Mouse (Mus musculus) CH12.LX (cell line): Measurements from ENCODE around the gene Prkce. TPM values are rescaled to one million over a fixed set of nuclear protein-coding genes. Genes with fewer than 3 reads are reported as not detected.

Source experiments
- DNase-seq: peaks from one replicate; pipeline ENCODE4 v3.0.0-alpha.2; 2013; ENCODE audit errors: extremely low read depth
- H3K27ac ChIP-seq: 2 replicates; pipeline ENCODE4 v1.5.1; 2012; ENCODE audit warnings: low read depth, mild to moderate bottlenecking, control low read depth, moderate library complexity; ENCODE audit not compliant: insufficient read depth
- H3K27me3 ChIP-seq: replicated peaks from 2 replicates; pipeline ENCODE3; 2012; ENCODE audit warnings: inconsistent platforms
- H3K36me3 ChIP-seq, 2 experiments: replicated peaks in 1 of 2; 2 replicates each; pipeline versions ENCODE3 to v1.6.1; 2012; ENCODE audit warnings: inconsistent platforms in 1 of 2, low read length in 1 of 2, mild to moderate bottlenecking in 1 of 2, mixed read lengths in 1 of 2, moderate library complexity in 1 of 2; ENCODE audit not compliant: control insufficient read depth in 1 of 2, insufficient read depth in 1 of 2
- H3K4me1 ChIP-seq, 2 experiments: 2 replicates each; pipeline ENCODE4 v1.6.1; 2012; ENCODE audit warnings: inconsistent platforms in 1 of 2, moderate library complexity in 1 of 2; ENCODE audit not compliant: insufficient read depth in 2 of 2, control insufficient read depth in 1 of 2
- H3K4me2 ChIP-seq: 2 replicates; pipeline ENCODE4 v1.6.1; 2012; ENCODE audit warnings: low read depth, mild to moderate bottlenecking, control low read depth; ENCODE audit not compliant: poor library complexity, insufficient read depth, severe bottlenecking
- H3K4me3 ChIP-seq, 3 experiments: fragments of 150-350 bp in 1 of 3; sonication (generic) in 1 of 3; replicated peaks in 1 of 3; 2 replicates each; pipeline versions ENCODE3 to v1.5.1; 2011 to 2012; ENCODE audit warnings: low read depth in 2 of 3, low read length in 2 of 3, mild to moderate bottlenecking in 2 of 3, moderate library complexity in 2 of 3, control low read depth in 1 of 3, improper control_type of control experiment in 1 of 3, inconsistent platforms in 1 of 3, mixed read lengths in 1 of 3; ENCODE audit not compliant: poor library complexity in 1 of 3
- H3K79me2 ChIP-seq: replicated peaks from 2 replicates; pipeline ENCODE4 v1.6.1; 2012; ENCODE audit warnings: mild to moderate bottlenecking, moderate library complexity; ENCODE audit not compliant: control insufficient read depth, poor library complexity, insufficient read depth, severe bottlenecking; ENCODE audit errors: extremely low read depth
- H3K9ac ChIP-seq: 2 replicates; pipeline ENCODE4 v1.6.1; 2012; ENCODE audit warnings: low read depth, mild to moderate bottlenecking, control low read depth, moderate library complexity; ENCODE audit not compliant: insufficient read depth
- H3K9me3 ChIP-seq: replicated peaks from 2 replicates; pipeline ENCODE3; 2012; ENCODE audit warnings: low read length, inconsistent platforms, mixed read lengths
- BHLHE40 ChIP-seq: IDR thresholded peaks from 2 replicates; pipeline ENCODE4 v1.6.1; 2011; ENCODE audit warnings: mild to moderate bottlenecking, low read depth, low read length, improper control_type of control experiment
- CHD1 ChIP-seq: IDR thresholded peaks from 2 replicates; pipeline ENCODE4 v1.6.1; 2012; ENCODE audit warnings: low read depth, low read length, improper control_type of control experiment, inconsistent platforms
- CHD2 ChIP-seq: IDR thresholded peaks from 2 replicates; pipeline ENCODE4 v1.6.1; 2011; ENCODE audit warnings: low read length, improper control_type of control experiment
- CTCF ChIP-seq, 2 experiments: IDR thresholded peaks in 1 of 2; conservative IDR thresholded peaks in 1 of 2; 2 replicates each; pipeline ENCODE4 v1.5.1; 2011 to 2012; ENCODE audit warnings: low read depth in 2 of 2, low read length in 2 of 2, improper control_type of control experiment in 1 of 2, inconsistent platforms in 1 of 2, mild to moderate bottlenecking in 1 of 2, moderate library complexity in 1 of 2
- E2F4 ChIP-seq: IDR thresholded peaks from 2 replicates; pipeline ENCODE4 v1.6.1; 2011; ENCODE audit warnings: low read depth, low read length, improper control_type of control experiment; ENCODE audit not compliant: insufficient replicate concordance
- ELF1 ChIP-seq: IDR thresholded peaks from 2 replicates; pipeline ENCODE4 v1.6.1; 2014; ENCODE audit warnings: low read depth, mild to moderate bottlenecking, inconsistent platforms, low read length, improper control_type of control experiment
- EP300 ChIP-seq: IDR thresholded peaks from 2 replicates; pipeline ENCODE4 v1.6.1; 2011; ENCODE audit warnings: low read length, improper control_type of control experiment
- ETS1 ChIP-seq: conservative IDR thresholded peaks from 2 replicates; pipeline ENCODE4 v1.6.1; 2012; ENCODE audit warnings: low read depth, mild to moderate bottlenecking, inconsistent platforms, low read length, improper control_type of control experiment, moderate library complexity
- GABPA ChIP-seq: IDR thresholded peaks from 2 replicates; pipeline ENCODE4 v1.6.1; 2012; ENCODE audit warnings: low read depth, low read length, improper control_type of control experiment, inconsistent platforms; ENCODE audit not compliant: insufficient replicate concordance
- KAT2A ChIP-seq: IDR thresholded peaks from 2 replicates; pipeline ENCODE4 v1.6.1; 2012; ENCODE audit warnings: low read length, improper control_type of control experiment, inconsistent platforms; ENCODE audit not compliant: insufficient replicate concordance
- MAFK ChIP-seq: IDR thresholded peaks from 2 replicates; pipeline ENCODE4 v1.6.1; 2011; ENCODE audit warnings: low read length, improper control_type of control experiment; ENCODE audit not compliant: insufficient replicate concordance
- MAZ ChIP-seq: IDR thresholded peaks from 2 replicates; pipeline ENCODE4 v1.6.1; 2012; ENCODE audit warnings: low read depth, mild to moderate bottlenecking, inconsistent platforms, low read length, improper control_type of control experiment, moderate library complexity
- MXI1 ChIP-seq: IDR thresholded peaks from 2 replicates; pipeline ENCODE4 v1.6.1; 2011; ENCODE audit warnings: mild to moderate bottlenecking, low read depth, low read length, improper control_type of control experiment
- NRF1 ChIP-seq: IDR thresholded peaks from 2 replicates; pipeline ENCODE4 v1.6.1; 2014; ENCODE audit warnings: low read depth, mild to moderate bottlenecking, inconsistent platforms, low read length, improper control_type of control experiment, moderate library complexity
- PAX5 ChIP-seq: IDR thresholded peaks from 2 replicates; pipeline ENCODE4 v1.6.1; 2012; ENCODE audit warnings: low read length, inconsistent platforms, mixed read lengths
- POLR2A ChIP-seq: IDR thresholded peaks from 2 replicates; pipeline ENCODE4 v1.6.1; 2011; ENCODE audit warnings: low read depth, mild to moderate bottlenecking, improper control_type of control experiment, low read length
- RAD21 ChIP-seq: IDR thresholded peaks from 2 replicates; pipeline ENCODE4 v1.6.1; 2011; ENCODE audit warnings: low read depth, mild to moderate bottlenecking, low read length, improper control_type of control experiment, moderate library complexity
- RCOR1 ChIP-seq: conservative IDR thresholded peaks from 2 replicates; pipeline ENCODE4 v1.6.1; 2012; ENCODE audit warnings: low read depth, mild to moderate bottlenecking, inconsistent platforms, low read length, improper control_type of control experiment
- SMC3 ChIP-seq: IDR thresholded peaks from 2 replicates; pipeline ENCODE4 v1.6.1; 2011; ENCODE audit warnings: low read depth, low read length, improper control_type of control experiment
- TBP ChIP-seq: conservative IDR thresholded peaks from 2 replicates; pipeline ENCODE4 v1.6.1; 2011; ENCODE audit warnings: low read depth, low read length, improper control_type of control experiment
- TCF12 ChIP-seq: IDR thresholded peaks from 2 replicates; pipeline ENCODE4 v1.6.1; 2014; ENCODE audit warnings: low read depth, mild to moderate bottlenecking, inconsistent platforms, low read length, improper control_type of control experiment
- UBTF ChIP-seq: IDR thresholded peaks from 2 replicates; pipeline ENCODE4 v1.6.1; 2012; ENCODE audit warnings: low read depth, mild to moderate bottlenecking, inconsistent platforms, low read length, improper control_type of control experiment, moderate library complexity
- USF1 ChIP-seq: IDR thresholded peaks from 2 replicates; pipeline ENCODE4 v1.6.1; 2014; ENCODE audit warnings: low read depth, mild to moderate bottlenecking, inconsistent platforms, low read length, improper control_type of control experiment
- USF2 ChIP-seq: conservative IDR thresholded peaks from 2 replicates; pipeline ENCODE4 v1.6.1; 2011; ENCODE audit warnings: low read depth, low read length, improper control_type of control experiment
- ZKSCAN1 ChIP-seq: IDR thresholded peaks from 2 replicates; pipeline ENCODE4 v1.6.1; 2012; ENCODE audit warnings: low read depth, inconsistent platforms, low read length, improper control_type of control experiment, borderline replicate concordance
- ZMIZ1 ChIP-seq: IDR thresholded peaks from 2 replicates; pipeline ENCODE4 v1.6.1; 2012; ENCODE audit warnings: low read depth, mild to moderate bottlenecking, inconsistent platforms, low read length, improper control_type of control experiment
- ZNF384 ChIP-seq: IDR thresholded peaks from 2 replicates; pipeline ENCODE4 v1.6.1; 2012; ENCODE audit warnings: low read depth, low read length, improper control_type of control experiment, inconsistent platforms
- dilution Hi-C: fragments of 300-500 bp; cut with MboI; formaldehyde crosslinking; loops from 2 replicates; pipeline ENCODE4 v1.14.3; 2020; ENCODE audit warnings: low sequenced_read_pairs; ENCODE audit not compliant: extremely low pct_unique_long_range_greater_than_20kb, extremely low pct_ligation_motif_present
- in situ Hi-C: fragments of 300-500 bp; cut with MboI; formaldehyde crosslinking; loops from 3 replicates; pipeline ENCODE4 v1.14.3; 2019; ENCODE audit warnings: low sequenced_read_pairs, low pct_ligation_motif_present, low pct_unique_long_range_greater_than_20kb, mixed read lengths
- polyA plus RNA-seq: library from polyadenylated mRNA; unstranded; fragments of >175 nt; gene quantifications from 2 replicates; pipeline ENCODE4 v1.2.1, GENCODE M21; 2012; ENCODE audit warnings: low read depth; ENCODE audit not compliant: insufficient read length
- total RNA-seq, 2 experiments: library from RNA; depleted of rRNA; stranded (reverse); fragments of 300-350 nt in 1 of 2; fragments of >200 nt in 1 of 2; gene quantifications; 2 replicates each; pipeline ENCODE4 v1.2.3; 2012 to 2014

The Prkce gene
- total and polyA plus RNA-seq, 3 experiments = 4.1 to 13.2 (median 11.4) TPM

DNA sequence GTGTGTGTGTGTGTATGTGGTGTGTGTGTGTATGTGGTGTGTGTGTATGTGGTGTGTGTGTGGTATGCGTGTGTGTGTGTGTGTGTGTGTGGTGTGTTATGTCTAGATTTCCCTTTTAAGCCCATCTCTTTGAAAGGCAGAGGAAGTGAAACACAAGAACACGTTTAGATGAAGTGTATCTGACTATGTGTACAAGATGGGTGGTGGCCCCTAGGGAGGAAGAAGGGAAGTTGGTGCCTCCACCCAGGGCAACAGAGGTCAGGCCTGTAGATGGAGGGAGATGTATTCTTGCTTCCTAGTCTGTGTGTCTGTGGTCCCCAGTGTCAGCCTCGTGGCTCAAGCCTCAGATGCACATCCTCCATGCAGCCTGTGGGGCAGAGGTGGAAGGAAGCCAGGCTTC lies 169.5 kb downstream of the Prkce start (continued):
- no peak for TF ChIP-seq E2F4
- TF ChIP-seq NRF1 = no peak
- TF ChIP-seq CTCF (conservative IDR thresholded peaks at IDR 0.05 in 1 of 2, IDR thresholded peaks at IDR 0.05 in 1 of 2; ENCODE audit: low read depth in 2 of 2, low read length in 2 of 2) = no peak
- peak; percentile 40; the same call in 1 of the 2 replicates for TF ChIP-seq MAZ
- TF ChIP-seq USF1 = no peak
- 0 out of 2 replicates have a peak, but pooled peaks have one; percentile 55 for TF ChIP-seq KAT2A
- TF ChIP-seq RCOR1 = peak; percentile 68; the same call in 1 of the 2 replicates
- peak; percentile 92 for TF ChIP-seq ETS1
- no peak; the same call in 1 of the 2 replicates for TF ChIP-seq RAD21
- no peak for TF ChIP-seq MAFK
- peak; percentile 18; the same call in 1 of the 2 replicates for TF ChIP-seq SMC3
- TF ChIP-seq EP300 = peak; percentile 90
- peak; percentile 48 for TF ChIP-seq MXI1
- no peak for TF ChIP-seq ZMIZ1
- 0 out of 2 replicates have a peak, but pooled peaks have one; percentile 35 for TF ChIP-seq POLR2A
- TF ChIP-seq PAX5 = no peak
- TF ChIP-seq, all 38 proteins: peak for 15

DNA sequence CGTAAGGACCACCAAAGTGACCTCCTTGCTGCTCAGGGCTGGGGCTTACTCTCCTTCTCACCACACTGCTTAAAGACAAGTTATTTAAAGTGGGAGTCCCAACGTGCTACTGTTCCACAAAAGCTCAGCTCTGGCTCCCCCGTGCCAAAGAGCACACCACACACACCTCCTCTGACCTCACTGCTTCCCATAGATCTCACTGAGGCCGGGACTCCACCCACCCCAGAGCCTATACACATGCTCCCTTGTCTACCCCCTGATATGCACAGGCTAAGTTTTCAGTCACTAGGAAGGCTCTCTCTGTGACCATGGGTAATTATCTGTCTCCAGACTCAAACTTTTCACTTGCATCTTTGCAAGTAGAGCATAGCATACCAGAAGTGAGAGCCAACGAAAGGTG lies 170.7 kb downstream of the Prkce start:
- dilution Hi-C loops = no loop called here
- peak overlapping the region; percentile 59 for H3K27ac ChIP-seq
- H3K36me3 ChIP-seq = peaks cover 0 to 10% of the 10 kb centered on the region in 2 experiments
- H3K9ac ChIP-seq = no peak overlapping the region
- H3K4me1 ChIP-seq = peaks cover 44 to 89% of the 10 kb centered on the region in 2 experiments
- no peak for TF ChIP-seq ZKSCAN1
- peak; percentile 30; the same call in 1 of the 2 replicates for TF ChIP-seq TCF12
- no peak for TF ChIP-seq USF1
- no peak for TF ChIP-seq BHLHE40
- no peak for TF ChIP-seq USF2
- TF ChIP-seq ZMIZ1 = no peak
- TF ChIP-seq CHD2 = no peak
- peak; percentile 36; the same call in 1 of the 2 replicates for TF ChIP-seq MXI1
- TF ChIP-seq ZNF384 = no peak
- no peak for TF ChIP-seq SMC3
- TF ChIP-seq ELF1 = no peak
- TF ChIP-seq CHD1 = no peak
- no peak for TF ChIP-seq POLR2A
- TF ChIP-seq UBTF = no peak
- no peak for TF ChIP-seq TBP
- no peak for TF ChIP-seq GABPA
- H3K4me3 ChIP-seq = peak overlapping the region in 1 of 3 experiments; percentile 5
- H3K4me2 ChIP-seq = no peak overlapping the region
- in situ Hi-C loops = no loop called here
- H3K9me3 ChIP-seq = no peaks in the 10 kb centered on the region
- no peak for DNase-seq
- H3K79me2 ChIP-seq = peaks cover 4% of the 10 kb centered on the region; the same call in 1 of the 2 replicates
- H3K27me3 ChIP-seq = no peaks in the 10 kb centered on the region
